Mouse (Mus musculus) bone marrow, adult 2 months (tissue): ENCODE measurements around the gene Pcsk5.

ENCODE experiments used
- CTCF ChIP-seq: fragments of 200-500 bp; IDR thresholded peaks from 2 replicates; pipeline ENCODE4 v1.5.1; 2011; ENCODE audit warnings: low read length, control low read depth; ENCODE audit not compliant: control insufficient read depth, insufficient read depth
- POLR2A ChIP-seq: fragments of 200-500 bp; IDR thresholded peaks from 2 replicates; pipeline ENCODE4 v1.6.1; 2011; ENCODE audit warnings: low read depth, mild to moderate bottlenecking, control low read depth, low read length, borderline replicate concordance; ENCODE audit not compliant: control insufficient read depth

DNA sequence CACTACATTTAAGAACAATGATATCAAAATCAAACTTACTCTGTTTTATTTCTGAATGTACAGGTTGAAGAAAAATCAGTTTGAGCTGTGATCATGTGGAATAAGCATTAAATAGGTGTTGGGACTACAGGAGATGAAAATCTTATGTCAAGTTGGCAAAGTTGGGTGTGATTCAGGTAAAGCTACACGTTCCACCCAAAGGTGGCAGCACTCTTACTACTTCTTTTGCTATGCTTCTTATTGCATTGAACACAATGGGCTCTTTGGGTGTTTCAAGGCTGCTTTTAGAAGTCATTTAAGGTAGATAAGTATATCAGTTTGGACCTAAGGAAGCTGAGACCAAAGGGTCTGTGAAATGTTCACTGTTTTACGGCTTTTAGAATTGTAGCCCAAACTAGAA, 36.3 kb upstream of the Pcsk5 start:
- TF ChIP-seq CTCF (no peak), POLR2A (no peak)
